Mouse (Mus musculus) MEL (cell line): Measurements from ENCODE around the gene Mff. TPM values are rescaled to one million over a fixed set of nuclear protein-coding genes. Genes with fewer than 3 reads are reported as not detected.
A peak's percentile ranks its signal among the peaks of the same experiment; 100 is the strongest.

Source experiments
- DNase-seq: peaks from one replicate; pipeline ENCODE4 v3.0.0; 2011; ENCODE audit warnings: low read depth, low spot score
- H3K27ac ChIP-seq: 2 replicates; pipeline ENCODE4 v1.5.1; 2012; ENCODE audit warnings: low read depth, mild to moderate bottlenecking, control low read depth, low read length, moderate library complexity; ENCODE audit not compliant: control insufficient read depth
- H3K27me3 ChIP-seq, 2 experiments: fragments of 150-350 bp in 1 of 2; sonication (generic) in 1 of 2; 2 replicates each; pipeline ENCODE4 v1.6.1; 2012; ENCODE audit warnings: low read length in 2 of 2, mild to moderate bottlenecking in 2 of 2, improper control_type of control experiment in 1 of 2, moderate library complexity in 1 of 2; ENCODE audit not compliant: insufficient read depth in 2 of 2, control insufficient read depth in 1 of 2
- H3K36me3 ChIP-seq, 2 experiments: 2 replicates each; pipeline ENCODE4 v1.6.1; 2012 to 2014; ENCODE audit warnings: low read length in 2 of 2, improper control_type of control experiment in 1 of 2, inconsistent platforms in 1 of 2, mild to moderate bottlenecking in 1 of 2; ENCODE audit not compliant: insufficient read depth in 2 of 2, control insufficient read depth in 1 of 2
- H3K4me1 ChIP-seq, 2 experiments: fragments of 150-350 bp in 1 of 2; sonication (generic) in 1 of 2; 2 replicates each; pipeline ENCODE4 v1.6.1; 2012; ENCODE audit warnings: low read length in 2 of 2, improper control_type of control experiment in 1 of 2, mild to moderate bottlenecking in 1 of 2; ENCODE audit not compliant: insufficient read depth in 2 of 2, control insufficient read depth in 1 of 2
- H3K4me3 ChIP-seq, 2 experiments: fragments of 150-350 bp in 1 of 2; sonication (generic) in 1 of 2; 2 replicates each; pipeline ENCODE4 v1.5.1; 2012; ENCODE audit warnings: low read depth in 2 of 2, low read length in 2 of 2, mild to moderate bottlenecking in 2 of 2, moderate library complexity in 2 of 2, control low read depth in 1 of 2, improper control_type of control experiment in 1 of 2; ENCODE audit not compliant: control insufficient read depth in 1 of 2, insufficient read depth in 1 of 2
- H3K79me2 ChIP-seq: 2 replicates; pipeline ENCODE4 v1.6.1; 2012; ENCODE audit warnings: mild to moderate bottlenecking, low read length, moderate library complexity; ENCODE audit not compliant: control insufficient read depth, poor library complexity, insufficient read depth
- H3K9ac ChIP-seq: 2 replicates; pipeline ENCODE4 v1.6.1; 2012; ENCODE audit warnings: low read depth, mild to moderate bottlenecking, control low read depth, low read length, moderate library complexity; ENCODE audit not compliant: control insufficient read depth, poor library complexity, severe bottlenecking
- H3K9me3 ChIP-seq: fragments of 150-350 bp; sonication (generic); replicated peaks from 2 replicates; pipeline ENCODE4 v1.6.1; 2012; ENCODE audit warnings: mild to moderate bottlenecking, low read length, improper control_type of control experiment, moderate library complexity; ENCODE audit not compliant: insufficient read depth
- BHLHE40 ChIP-seq: IDR thresholded peaks from 2 replicates; pipeline ENCODE4 v1.6.1; 2012; ENCODE audit warnings: low read depth, mild to moderate bottlenecking, inconsistent platforms, low read length, improper control_type of control experiment, borderline replicate concordance
- CHD1 ChIP-seq: IDR thresholded peaks from 2 replicates; pipeline ENCODE4 v1.6.1; 2012; ENCODE audit warnings: low read depth, mild to moderate bottlenecking, inconsistent platforms, low read length, improper control_type of control experiment
- CTCF ChIP-seq, 3 experiments: IDR thresholded peaks in 2 of 3; conservative IDR thresholded peaks in 1 of 3; 2 replicates each; pipeline ENCODE4 v1.5.1; 2011 to 2012; ENCODE audit warnings: low read length in 3 of 3, low read depth in 2 of 3, mild to moderate bottlenecking in 2 of 3, improper control_type of control experiment in 1 of 3, inconsistent platforms in 1 of 3, mixed read lengths in 1 of 3, moderate library complexity in 1 of 3; ENCODE audit not compliant: control insufficient read depth in 1 of 3, insufficient read depth in 1 of 3, poor library complexity in 1 of 3, severe bottlenecking in 1 of 3
- GATA1 ChIP-seq: IDR thresholded peaks from 2 replicates; pipeline ENCODE4 v1.6.1; 2011; ENCODE audit warnings: low read depth, low read length, improper control_type of control experiment
- HCFC1 ChIP-seq: IDR thresholded peaks from 2 replicates; pipeline ENCODE4 v1.6.1; 2012; ENCODE audit warnings: low read depth, mild to moderate bottlenecking, inconsistent platforms, low read length, improper control_type of control experiment, moderate library complexity
- KAT2A ChIP-seq: conservative IDR thresholded peaks from 2 replicates; pipeline ENCODE4 v1.6.1; 2012; ENCODE audit warnings: low read depth, low read length, improper control_type of control experiment, inconsistent platforms
- MAX ChIP-seq: IDR thresholded peaks from 2 replicates; pipeline ENCODE4 v1.6.1; 2011; ENCODE audit warnings: low read length, improper control_type of control experiment
- MXI1 ChIP-seq: IDR thresholded peaks from 2 replicates; pipeline ENCODE4 v1.6.1; 2011; ENCODE audit warnings: mild to moderate bottlenecking, low read depth, low read length, improper control_type of control experiment
- MYB ChIP-seq: IDR thresholded peaks from 2 replicates; pipeline ENCODE4 v1.6.1; 2011; ENCODE audit warnings: mild to moderate bottlenecking, low read depth, low read length, improper control_type of control experiment
- MYC ChIP-seq: IDR thresholded peaks from 2 replicates; pipeline ENCODE4 v1.6.1; 2011; ENCODE audit warnings: low read depth, mild to moderate bottlenecking, low read length, improper control_type of control experiment, moderate library complexity
- NELFE ChIP-seq: IDR thresholded peaks from 2 replicates; pipeline ENCODE4 v1.6.1; 2011; ENCODE audit warnings: low read depth, low read length, improper control_type of control experiment
- POLR2AphosphoS2 ChIP-seq: IDR thresholded peaks from 2 replicates; pipeline ENCODE4 v1.6.1; 2011; ENCODE audit warnings: low read length, improper control_type of control experiment
- RAD21 ChIP-seq: IDR thresholded peaks from 2 replicates; pipeline ENCODE4 v1.6.1; 2011; ENCODE audit warnings: mild to moderate bottlenecking, low read depth, low read length, improper control_type of control experiment
- RCOR1 ChIP-seq: IDR thresholded peaks from 2 replicates; pipeline ENCODE4 v1.6.1; 2012; ENCODE audit warnings: low read depth, mild to moderate bottlenecking, inconsistent platforms, low read length, improper control_type of control experiment
- SIN3A ChIP-seq: IDR thresholded peaks from 2 replicates; pipeline ENCODE4 v1.6.1; 2012; ENCODE audit warnings: low read length, improper control_type of control experiment, inconsistent platforms
- ZC3H11A ChIP-seq: IDR thresholded peaks from 2 replicates; pipeline ENCODE4 v1.6.1; 2012; ENCODE audit warnings: low read depth, mild to moderate bottlenecking, inconsistent platforms, low read length, improper control_type of control experiment
- ZKSCAN1 ChIP-seq: IDR thresholded peaks from 2 replicates; pipeline ENCODE4 v1.6.1; 2012; ENCODE audit warnings: low read depth, mild to moderate bottlenecking, inconsistent platforms, low read length, improper control_type of control experiment, moderate library complexity
- polyA plus RNA-seq, 2 experiments: library from polyadenylated mRNA; stranded (reverse) in 1 of 2; unstranded in 1 of 2; fragments of >175 nt in 1 of 2; fragments of >200 nt in 1 of 2; gene quantifications; 2 replicates each; pipeline versions ENCODE4 v1.2.1 to v1.2.4; 2012; ENCODE audit warnings: low replicate concordance in 2 of 2, low read depth in 1 of 2; ENCODE audit not compliant: insufficient read length in 2 of 2, insufficient read depth in 1 of 2, missing spikeins in 1 of 2
- total RNA-seq: library from RNA; depleted of rRNA; stranded (reverse); fragments of 300-350 nt; gene quantifications from 2 replicates; pipeline ENCODE4 v1.2.3, GENCODE M21; 2012

Gene Mff
- total and polyA plus RNA-seq, 3 experiments = 86.0 to 195 TPM; not detected in 1

DNA sequence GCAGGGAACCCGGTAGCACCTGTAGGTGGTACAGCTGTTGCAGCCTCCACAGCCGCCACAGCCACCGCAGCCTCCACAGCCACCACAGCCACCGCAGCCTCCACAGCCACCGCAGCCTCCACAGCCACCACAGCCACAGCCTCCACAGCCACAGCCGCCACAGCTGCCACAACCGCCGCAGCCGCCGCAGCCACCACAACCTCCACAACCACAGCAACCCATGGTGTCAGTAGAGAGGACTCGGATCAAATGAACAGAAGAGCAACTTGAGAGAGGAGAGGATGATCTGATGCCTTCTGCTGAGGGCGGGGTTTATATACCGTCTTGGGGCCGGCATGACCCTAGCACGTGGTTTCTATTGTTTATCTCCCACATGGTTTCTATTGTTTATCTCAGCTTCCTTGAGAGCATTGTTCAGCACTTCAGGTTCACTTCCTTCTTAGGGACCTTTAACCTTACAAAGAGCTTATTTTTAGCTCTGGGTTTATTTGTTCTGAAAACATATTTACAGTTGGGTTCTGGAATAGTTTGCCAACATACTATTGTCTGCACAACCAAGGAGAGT is 46.4 kb downstream of the Mff start, which contains the start of gene Gm47791 (continued):
- no peak for TF ChIP-seq HCFC1
- TF ChIP-seq POLR2AphosphoS2 = no peak

DNA sequence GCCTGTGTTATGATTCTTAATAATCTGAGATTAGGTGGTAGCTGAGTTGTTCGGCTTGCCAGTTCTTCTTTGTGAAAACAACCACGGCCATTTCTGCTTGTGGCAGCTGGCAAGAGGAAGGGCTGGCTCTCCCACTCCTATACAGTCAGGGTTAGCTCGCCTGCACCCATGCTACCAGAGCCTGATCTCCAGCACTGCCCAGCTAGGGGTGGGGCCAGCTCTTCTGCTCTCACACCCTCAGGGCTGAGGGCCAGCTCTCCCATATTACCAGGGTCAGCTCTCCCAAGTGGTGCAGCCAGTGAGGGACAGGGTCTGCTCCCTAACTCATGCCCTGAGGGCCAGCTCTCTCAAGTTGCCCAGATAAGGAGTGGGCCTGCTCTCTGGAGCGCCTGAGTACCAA is 47.7 kb downstream of the Mff start:
- no peak for DNase-seq
- Histone ChIP-seq H3K36me3 (peaks cover 0 to 9% of the 10 kb centered on the region in 2 experiments; a peak in 2 of 4 replicates), H3K4me3 (no peak overlapping the region), H3K9me3 (no peaks in the 10 kb centered on the region), H3K9ac (no peak overlapping the region), H3K27me3 (no peaks in the 10 kb centered on the region), H3K79me2 (no peaks in the 10 kb centered on the region; the same call in 1 of the 2 replicates), H3K4me1 (peaks cover 0 to 8% of the 10 kb centered on the region in 2 experiments; a peak in 1 of 4 replicates), H3K27ac (no peak overlapping the region)
- TF ChIP-seq POLR2AphosphoS2 (no peak), MYB (no peak), MYC (no peak), ZKSCAN1 (no peak), KAT2A (no peak), NELFE (no peak), MXI1 (no peak), GATA1 (no peak), CTCF (IDR thresholded peaks at IDR 0.05 in 2 of 3, conservative IDR thresholded peaks at IDR 0.05 in 1 of 3; ENCODE audit: control insufficient read depth in 1 of 3, insufficient read depth in 1 of 3, low read depth in 2 of 3, low read length in 3 of 3, poor library complexity in 1 of 3, severe bottlenecking in 1 of 3) (no peak), MAX (no peak), BHLHE40 (no peak), CHD1 (no peak), RAD21 (no peak)

DNA sequence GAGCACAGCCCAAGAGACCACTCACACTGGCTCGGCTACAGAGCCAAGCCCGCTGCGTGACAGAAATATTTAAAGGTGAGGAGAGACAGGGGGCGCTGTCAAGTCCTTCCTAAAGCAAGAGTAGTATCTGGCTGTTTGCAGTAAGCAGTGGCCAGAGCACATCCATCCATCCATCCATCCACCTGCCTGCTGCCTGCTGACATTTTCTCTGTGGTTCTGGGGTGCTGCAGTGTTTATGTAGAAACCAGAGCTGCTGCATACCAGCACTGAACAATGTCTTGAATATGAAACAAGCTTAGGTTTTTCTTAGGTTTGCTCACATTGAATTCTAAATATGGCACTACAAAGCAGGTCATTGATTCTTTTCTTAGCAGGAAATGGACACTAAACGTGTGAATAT is 48.5 kb downstream of the Mff start:
- H3K9me3 ChIP-seq = no peaks in the 10 kb centered on the region
- H3K27me3 ChIP-seq = no peaks in the 10 kb centered on the region
- no peak for DNase-seq
- no peak overlapping the region for H3K9ac ChIP-seq
- H3K36me3 ChIP-seq = peaks cover 0 to 9% of the 10 kb centered on the region in 2 experiments; a peak in 2 of 4 replicates
- H3K4me3 ChIP-seq = no peak overlapping the region
- no peak overlapping the region for H3K27ac ChIP-seq
- no peak for TF ChIP-seq ZC3H11A
- no peak for TF ChIP-seq SIN3A
- no peak for TF ChIP-seq RCOR1
- TF ChIP-seq CTCF (IDR thresholded peaks at IDR 0.05 in 2 of 3, conservative IDR thresholded peaks at IDR 0.05 in 1 of 3; ENCODE audit: control insufficient read depth in 1 of 3, insufficient read depth in 1 of 3, low read depth in 2 of 3, low read length in 3 of 3, poor library complexity in 1 of 3, severe bottlenecking in 1 of 3) = peak in 1 of 3 experiments; percentile 26; a peak in 2 of 6 replicates
- no peaks in the 10 kb centered on the region; the same call in 1 of the 2 replicates for H3K79me2 ChIP-seq
- peaks cover 0 to 8% of the 10 kb centered on the region in 2 experiments; a peak in 1 of 4 replicates for H3K4me1 ChIP-seq
